ENCODE assay signal across 14 mouse cellular contexts in the genomic region with DNA sequence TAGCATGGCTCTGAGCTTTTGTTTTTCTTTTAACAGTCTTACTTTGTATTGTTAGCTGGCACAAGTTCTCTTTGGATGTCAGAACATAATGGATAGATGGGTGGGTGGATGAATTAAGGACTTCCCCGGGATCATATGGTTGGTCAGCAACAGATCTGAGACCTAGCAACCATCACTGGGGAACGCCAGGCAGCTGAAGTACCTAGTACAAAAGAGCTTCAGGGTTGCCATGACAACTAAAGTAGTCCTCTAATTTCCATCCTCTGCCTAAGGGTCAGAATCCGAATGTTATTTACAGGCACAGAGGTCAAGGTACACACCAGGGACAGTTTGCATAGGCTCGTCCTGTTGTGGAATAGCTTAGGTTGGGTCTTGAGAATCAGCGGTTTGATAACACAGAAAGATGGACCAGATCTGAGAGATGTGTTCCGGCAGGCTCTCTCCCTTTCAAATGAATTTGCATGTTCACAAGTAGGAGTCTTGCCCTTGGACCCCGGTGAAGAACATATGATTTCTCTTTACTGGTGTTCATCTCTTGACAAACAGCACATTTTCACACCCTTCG. TPM values are rescaled to one million over a fixed set of nuclear protein-coding genes. Genes with fewer than 3 reads are reported as not detected.
DNase-seq lines count a peak whose midpoint lies in the region; ATAC-seq lines count a peak whose summit lies in the region.
"Had no signal": no experiment of that assay in that cellular context is flagged by ENCODE, and none has a peak within 500 bp of the region (broad histone marks: within the 10 kb centered on the region; RNA-seq: fewer than 3 reads in every experiment).

No protein-coding gene starts in this region.

- no peaks in the 10 kb centered on the region for H3K9me3 ChIP-seq in neural tube, embryonic 15.5 days (replicated peaks)
- no peaks in the 10 kb centered on the region for H3K9me3 ChIP-seq in hindbrain, embryonic 12.5 days (replicated peaks)
- H3K9me3 ChIP-seq in midbrain, embryonic 15.5 days, result no peaks in the 10 kb centered on the region
- no peaks in the 10 kb centered on the region for H3K9me3 ChIP-seq in intestine, embryonic 16.5 days (ENCODE audit: control insufficient read depth, low read length)
- H3K9me3 ChIP-seq: heart, embryonic 12.5 days had no signal

- H3K4me3 ChIP-seq in neural tube, embryonic 15.5 days (replicated peaks), result no peak overlapping the region
- no peak overlapping the region for H3K4me3 ChIP-seq in hindbrain, embryonic 12.5 days
- H3K4me3 ChIP-seq in midbrain, embryonic 15.5 days, result no peak overlapping the region
- H3K4me3 ChIP-seq in intestine, embryonic 16.5 days (ENCODE audit: low read length), result no peak overlapping the region
- H3K4me3 ChIP-seq: heart, embryonic 12.5 days had no signal

- no peaks in the 10 kb centered on the region for H3K27me3 ChIP-seq in neural tube, embryonic 15.5 days (replicated peaks)
- peaks cover 2% of the 10 kb centered on the region; the same call in 1 of the 2 replicates for H3K27me3 ChIP-seq in hindbrain, embryonic 12.5 days
- H3K27me3 ChIP-seq in midbrain, embryonic 15.5 days (replicated peaks), result no peaks in the 10 kb centered on the region
- H3K27me3 ChIP-seq in intestine, embryonic 16.5 days (replicated peaks; ENCODE audit: control insufficient read depth, insufficient read depth, low read length), result no peaks in the 10 kb centered on the region
- H3K27me3 ChIP-seq: heart, embryonic 12.5 days had no signal

- no peak overlapping the region for H3K4me2 ChIP-seq in neural tube, embryonic 15.5 days
- H3K4me2 ChIP-seq in hindbrain, embryonic 12.5 days (replicated peaks), result no peak overlapping the region
- H3K4me2 ChIP-seq in midbrain, embryonic 15.5 days, result no peak overlapping the region
- H3K4me2 ChIP-seq in intestine, embryonic 16.5 days (ENCODE audit: low read depth, low read length), result no peak overlapping the region
- H3K4me2 ChIP-seq: heart, embryonic 12.5 days had no signal

- 17% methylated on average over 8 of the region's 8 CpGs for WGBS in neural tube, embryonic 15.5 days
- WGBS in hindbrain, embryonic 12.5 days, result 29% methylated on average over 8 of the region's 8 CpGs
- 32% methylated on average over 8 of the region's 8 CpGs for WGBS in midbrain, embryonic 15.5 days
- WGBS in intestine, embryonic 16.5 days, result 57% methylated on average over 8 of the region's 8 CpGs

- H3K9ac ChIP-seq in neural tube, embryonic 15.5 days (replicated peaks), result no peak overlapping the region
- H3K9ac ChIP-seq in hindbrain, embryonic 12.5 days, result no peak overlapping the region
- H3K9ac ChIP-seq in midbrain, embryonic 15.5 days, result no peak overlapping the region
- no peak overlapping the region for H3K9ac ChIP-seq in intestine, embryonic 16.5 days (ENCODE audit: low read depth, low read length)
- H3K9ac ChIP-seq: heart, embryonic 12.5 days; liver, embryonic 14.5 days had no signal

- H3K4me1 ChIP-seq in neural tube, embryonic 15.5 days, result peaks cover 6% of the 10 kb centered on the region; the same call in 1 of the 2 replicates
- peaks cover 7% of the 10 kb centered on the region for H3K4me1 ChIP-seq in hindbrain, embryonic 12.5 days
- 0 out of 2 replicates have a peak, but pooled peaks cover 4% of the 10 kb centered on the region for H3K4me1 ChIP-seq in midbrain, embryonic 15.5 days
- H3K4me1 ChIP-seq in intestine, embryonic 16.5 days (ENCODE audit: control insufficient read depth, insufficient read depth, low read length), result no peaks in the 10 kb centered on the region
- H3K4me1 ChIP-seq: heart, embryonic 12.5 days had no signal

- peak; percentile 34 for DNase-seq in neural tube, embryonic 10.5 days (ENCODE audit: extremely low spot score, low spot score)
- DNase-seq in lung, postnatal 10 days, result no peak
- DNase-seq in left cerebral cortex, postnatal 36 days (ENCODE audit: low spot score in 2 of 2), result no peak
- DNase-seq: adrenal gland, adult 2 months; cerebellum, postnatal 36 days; gastrocnemius, postnatal 10 days; right cerebral cortex, adult 18-20 months had no signal

- no peaks in the 10 kb centered on the region for H3K36me3 ChIP-seq in neural tube, embryonic 15.5 days
- H3K36me3 ChIP-seq in hindbrain, embryonic 12.5 days, result no peaks in the 10 kb centered on the region
- H3K36me3 ChIP-seq in midbrain, embryonic 15.5 days (replicated peaks), result no peaks in the 10 kb centered on the region
- no peaks in the 10 kb centered on the region for H3K36me3 ChIP-seq in intestine, embryonic 16.5 days (ENCODE audit: control insufficient read depth, insufficient read depth, low read length)
- H3K36me3 ChIP-seq: heart, embryonic 12.5 days had no signal

- intact Hi-C loops in left cerebral cortex, postnatal 36 days (cut with DNase I), result no loop called here

- no peak overlapping the region for H3K27ac ChIP-seq in neural tube, embryonic 15.5 days (replicated peaks)
- H3K27ac ChIP-seq in hindbrain, embryonic 12.5 days, result no peak overlapping the region
- H3K27ac ChIP-seq in midbrain, embryonic 15.5 days, result no peak overlapping the region
- H3K27ac ChIP-seq in intestine, embryonic 16.5 days (ENCODE audit: low read length), result no peak overlapping the region
- H3K27ac ChIP-seq: liver, embryonic 14.5 days had no signal

- no peak for ATAC-seq in neural tube, embryonic 15.5 days (ENCODE audit: low FRiP score)
- ATAC-seq in hindbrain, embryonic 12.5 days (ENCODE audit: low FRiP score), result peak; percentile 75
- peak; percentile 63; the same call in 1 of the 2 replicates for ATAC-seq in midbrain, embryonic 15.5 days (replicated peaks)
- ATAC-seq in intestine, embryonic 16.5 days, result no peak

RNA-seq across cellular contexts. Expression of gene Tmem266, which starts 28.6 kb away (rescaled TPM):
- polyA plus RNA-seq in neural tube, embryonic 15.5 days (2015; fragmentation: Nextera tagmentation; extraction: Ambion mirVana), result 5.0 and 5.4 TPM in 2 replicates
- polyA plus RNA-seq in hindbrain, embryonic 12.5 days (2016; fragmentation: Nextera tagmentation; extraction: Ambion mirVana), result 1.3 and 1.6 TPM in 2 replicates
- polyA plus RNA-seq in midbrain, embryonic 15.5 days (2015; fragmentation: Nextera tagmentation; extraction: Ambion mirVana), result 5.8 and 6.2 TPM in 2 replicates
- 1 to 10 TPM; 8.5 to 10.0 TPM for total RNA-seq in left cerebral cortex, postnatal 36 days (2021)
- polyA plus RNA-seq in intestine, embryonic 16.5 days (2015; fragmentation: Nextera tagmentation; extraction: Ambion mirVana), result 0.71 and 0.93 TPM in 2 replicates
- total RNA-seq: hematopoietic stem cell, adult 5-6 weeks had no signal
- polyA plus RNA-seq: liver, embryonic 14.5 days had no signal

RNA-seq across cellular contexts. Expression of gene Nrg4, which starts 28.7 kb away (rescaled TPM):
- 1.4 TPM in 2 replicates for polyA plus RNA-seq in neural tube, embryonic 15.5 days (2015; fragmentation: Nextera tagmentation; extraction: Ambion mirVana)
- polyA plus RNA-seq in hindbrain, embryonic 12.5 days (2016; fragmentation: Nextera tagmentation; extraction: Ambion mirVana), result 1.4 and 1.9 TPM in 2 replicates
- polyA plus RNA-seq in midbrain, embryonic 15.5 days (2015; fragmentation: Nextera tagmentation; extraction: Ambion mirVana), result 1.1 and 1.6 TPM in 2 replicates
- total RNA-seq in left cerebral cortex, postnatal 36 days (2021), result 1 to 10 TPM in 1 of 2 experiments, under 1 TPM in 1; 0.96 to 1.0 TPM
- polyA plus RNA-seq in intestine, embryonic 16.5 days (2015; fragmentation: Nextera tagmentation; extraction: Ambion mirVana), result 0.88 and 1.2 TPM in 2 replicates

Comparison
In these comparisons a context has a peak if more than half of its experiments do, and no peak if none do; other contexts are left out.
1. ATAC-seq: peak in hindbrain, embryonic 12.5 days (single experiment) and midbrain, embryonic 15.5 days (single experiment); none in neural tube, embryonic 15.5 days (single experiment) and intestine, embryonic 16.5 days (single experiment).